Mouse (Mus musculus) megakaryocyte, embryonic 14.5 days (primary cell): ENCODE results near the gene Snrnp40.

ENCODE experiments used
- FLI1 ChIP-seq: IDR thresholded peaks from 2 replicates; pipeline ENCODE4 v1.6.1; 2012; ENCODE audit warnings: low read length, inconsistent platforms, mixed read lengths
- GATA1 ChIP-seq: IDR thresholded peaks from 3 replicates; pipeline ENCODE4 v1.6.1; 2012; ENCODE audit warnings: mixed read lengths, low read length, inconsistent platforms, borderline replicate concordance

- TF ChIP-seq GATA1 (no peak), FLI1 (no peak)
Observed at GRCm38 (mm10) chr4:130341691-130342090, 18.2 kb upstream of the Snrnp40 start.
